Mouse (Mus musculus): Measurements from ENCODE around the gene Ap4s1. TPM values are rescaled to one million over a fixed set of nuclear protein-coding genes. Genes with fewer than 3 reads are reported as not detected.
A peak's percentile ranks its signal among the peaks of the same experiment; 100 is the strongest.
"Not testable (repeated sequence)": the region's sequence is repeated elsewhere in the genome, so short reads cannot be mapped to it uniquely, and the experiment has no call there.

Gene Ap4s1
- total RNA-seq (2021), result 10 to 100 TPM; 43.4 to 43.8 TPM
- long read RNA-seq, experiment 1, partial matches to known transcripts, result 1 of 3 reads
- long read RNA-seq, experiment 1, other reads (novel, unspliced or antisense), result 2 of 3 reads
- long read RNA-seq, experiment 2, partial matches to known transcripts, result 0 of 6 reads
- long read RNA-seq, experiment 2, other reads (novel, unspliced or antisense), result 6 of 6 reads

- intact Hi-C loops (cut with DNase I), result loop anchor here (2.0 to 5.0 kb wide), 2 partner anchors 18 to 36 kb away; no protein-coding TSS in a partner anchor
- DNase-seq, result peak; percentile 76
Observed at GRCm38 (mm10) chr12:51690893-51691844, at the start of gene Ap4s1. TSS of gene Ap4s1 (plus strand) at chr12:51691033.

- DNase-seq, result no peak
- intact Hi-C loops (cut with DNase I), result no loop called here
Observed at GRCm38 (mm10) chr12:51641871-51642270, 49.0 kb upstream of the Ap4s1 start.

- DNase-seq; intact Hi-C loops (cut with DNase I): not testable (repeated sequence)
Observed at GRCm38 (mm10) chr12:51649401-51649800, 41.4 kb upstream of the Ap4s1 start.

- no peak for DNase-seq
- intact Hi-C loops (cut with DNase I), result no loop called here
Observed at GRCm38 (mm10) chr12:51655944-51656465, 34.8 kb upstream of the Ap4s1 start.

DNA sequence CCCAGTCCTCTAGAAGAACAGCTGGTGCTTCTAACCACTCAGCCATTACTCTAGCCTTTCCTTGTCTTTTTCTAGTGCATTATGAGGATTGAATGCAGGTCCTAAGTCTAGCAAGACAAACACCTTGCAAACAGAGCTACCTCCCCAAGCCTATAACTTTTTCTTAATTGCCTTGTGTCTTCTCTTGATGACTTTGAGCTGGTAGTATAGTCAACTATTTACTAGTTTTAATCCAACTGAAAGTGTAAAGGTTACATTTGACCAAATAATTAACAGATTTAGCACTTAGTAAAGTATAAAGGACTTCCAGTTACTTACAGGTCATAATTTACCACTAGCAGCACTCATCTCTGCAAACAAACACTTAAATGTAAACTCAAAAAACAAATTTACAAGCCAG, 27.8 kb upstream of the Ap4s1 start:
- DNase-seq, result no peak
- intact Hi-C loops (cut with DNase I), result no loop called here

DNA sequence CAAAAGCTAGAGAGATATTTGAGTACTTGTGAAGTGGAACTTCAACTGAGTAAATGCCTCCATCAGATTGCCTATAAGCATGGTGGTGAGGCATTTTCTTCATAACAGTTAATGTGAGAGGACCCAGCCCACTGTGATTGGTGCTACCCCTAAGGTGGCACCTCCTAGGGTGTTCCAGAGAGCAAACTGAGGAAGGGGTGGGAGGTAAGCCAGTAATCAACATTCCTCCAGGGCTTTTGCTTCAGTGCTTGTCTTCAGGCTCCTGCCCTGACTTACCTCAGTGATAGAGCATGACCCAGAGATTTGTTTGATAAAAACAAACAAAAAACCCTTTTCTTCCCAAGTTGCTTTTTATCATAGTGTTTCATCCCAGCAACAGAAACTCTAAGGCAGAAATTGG, 26.9 kb upstream of the Ap4s1 start:
- intact Hi-C loops (cut with DNase I), result no loop called here
- no peak for DNase-seq

GRCm38 (mm10) chr12:51666708-51667430, 24.0 kb upstream of the Ap4s1 start:
- DNase-seq, result no peak
- intact Hi-C loops (cut with DNase I), result loop anchor here (2.0 kb wide), 1 partner anchor 74 kb away; no protein-coding TSS in a partner anchor

- intact Hi-C loops (cut with DNase I), result no loop called here
- DNase-seq, result no peak
Observed at GRCm38 (mm10) chr12:51671231-51671891, 19.5 kb upstream of the Ap4s1 start.

GRCm38 (mm10) chr12:51673270-51673669, 17.6 kb upstream of the Ap4s1 start:
- no peak for DNase-seq
- intact Hi-C loops (cut with DNase I), result loop anchor here (2.0 kb wide), 1 partner anchor 18 kb away; the partner anchor contains the start of genes Ap4s1 and Strn3

GRCm38 (mm10) chr12:51676442-51676841, 14.4 kb upstream of the Ap4s1 start:
- DNase-seq, result no peak
- intact Hi-C loops (cut with DNase I), result no loop called here

- intact Hi-C loops (cut with DNase I), result no loop called here
- no peak for DNase-seq
Observed at GRCm38 (mm10) chr12:51678844-51679243, 12.0 kb upstream of the Ap4s1 start.

DNA sequence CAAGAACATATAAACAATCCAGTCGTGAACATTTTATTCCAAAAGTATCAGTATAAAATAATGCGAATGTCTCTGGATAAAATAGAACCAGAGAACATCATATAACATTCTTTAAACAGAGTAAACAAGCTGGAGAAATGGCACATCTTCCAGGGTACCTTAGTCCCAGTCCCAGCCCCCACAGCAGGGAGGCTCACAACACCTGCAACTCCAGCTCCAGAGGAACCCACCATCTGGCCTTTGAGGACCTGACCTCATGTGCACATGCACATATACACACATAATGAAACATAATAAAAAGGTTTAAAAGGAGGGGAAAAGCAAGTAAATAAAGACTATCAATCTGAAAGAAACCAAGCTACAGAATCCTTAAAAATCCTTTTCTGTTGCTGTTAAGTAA, 2.3 kb upstream of the Ap4s1 start:
- intact Hi-C loops (cut with DNase I), result no loop called here
- no peak for DNase-seq

DNA sequence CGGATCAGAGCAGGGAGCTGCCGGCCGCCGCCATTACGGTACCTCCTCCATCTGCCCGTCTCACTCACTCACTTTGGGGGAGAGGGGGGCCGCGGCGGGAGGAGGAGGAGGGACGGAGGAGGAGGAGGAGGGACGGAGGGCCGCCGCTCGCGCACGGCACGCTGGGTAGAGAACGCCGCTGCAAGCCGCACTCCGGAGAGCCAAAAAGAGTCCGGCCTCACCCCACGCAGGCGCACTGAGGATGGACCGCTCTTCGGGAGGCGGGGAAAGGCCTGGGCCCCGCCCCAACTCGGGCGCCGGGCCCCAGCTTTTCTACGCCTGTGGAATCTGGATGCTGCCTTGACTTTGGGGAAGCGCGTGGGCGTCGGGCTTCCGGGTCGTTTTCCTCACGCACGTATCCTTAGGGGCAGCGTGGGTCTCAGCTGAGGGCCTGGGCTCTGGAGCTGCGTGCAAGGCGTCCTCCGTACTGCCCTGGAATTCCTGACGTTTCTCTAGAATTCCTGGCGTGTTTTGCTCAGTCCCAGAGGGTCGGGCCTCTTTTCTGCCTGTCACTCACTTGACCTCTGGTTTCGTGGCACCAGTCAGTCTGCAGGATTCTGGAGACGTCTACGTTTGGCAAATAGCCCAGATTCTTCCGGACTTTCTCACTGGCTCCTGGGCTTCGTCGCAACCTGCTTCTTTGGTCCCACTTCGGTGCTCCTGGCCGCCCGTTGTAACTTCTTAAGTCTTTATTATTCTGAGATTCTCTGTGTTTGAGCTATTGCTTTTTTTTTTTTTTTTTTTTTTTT, 1.2 kb downstream of the Ap4s1 start, which contains the start of gene Strn3:
Gene Strn3, minus strand, starts transcription at position 53 of the 788 bp plus-strand sequence.
- peak; percentile 96 to 98 for DNase-seq
- intact Hi-C loops (cut with DNase I), result loop anchor here (2.0 to 5.0 kb wide), 2 partner anchors 19 to 35 kb away; no protein-coding TSS in a partner anchor

DNA sequence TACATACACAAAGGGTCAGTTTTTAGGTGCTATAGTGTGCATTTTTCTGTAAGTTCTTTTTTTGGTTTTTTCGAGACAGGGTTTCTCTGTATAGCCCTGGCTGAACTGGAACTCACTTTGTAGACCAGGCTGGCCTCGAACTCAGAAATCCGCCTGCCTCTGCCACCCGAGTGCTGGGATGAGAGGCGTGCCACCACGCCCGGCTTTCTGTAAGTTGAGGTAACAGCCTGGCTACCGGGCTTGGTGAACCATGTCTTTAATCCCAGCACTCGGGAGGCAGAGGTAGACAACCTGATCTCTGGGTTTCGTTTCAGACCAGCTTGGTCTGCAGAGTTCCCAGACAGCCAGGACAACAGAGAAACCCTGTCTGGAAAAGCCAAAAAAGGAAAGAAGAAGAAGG, 2.0 kb downstream of the Ap4s1 start:
- DNase-seq, result not testable (repeated sequence)
- intact Hi-C loops (cut with DNase I), result loop anchor here (5.0 kb wide), 1 partner anchor 34 kb away; no protein-coding TSS in a partner anchor

DNA sequence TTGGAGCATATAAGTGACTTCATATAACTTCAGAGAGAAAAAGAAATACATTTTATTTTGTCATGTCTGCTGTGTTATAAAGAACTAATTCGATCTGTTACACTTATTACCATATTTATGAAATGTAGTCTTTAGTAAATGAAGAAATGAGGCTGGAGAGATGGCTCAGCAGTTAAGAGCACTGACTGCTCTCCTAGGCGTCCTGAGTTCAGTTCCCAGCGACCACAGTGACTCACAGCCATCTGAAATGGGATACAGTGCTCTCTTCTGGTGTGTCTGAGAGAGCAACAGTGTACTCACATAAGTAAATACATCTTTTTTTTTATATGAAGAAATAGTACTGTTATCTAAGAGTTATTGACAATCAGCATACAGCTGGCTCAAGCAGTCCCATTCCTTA, 2.6 kb downstream of the Ap4s1 start:
- intact Hi-C loops (cut with DNase I), result loop anchor here (5.0 kb wide), 1 partner anchor 34 kb away; no protein-coding TSS in a partner anchor
- no peak for DNase-seq

DNA sequence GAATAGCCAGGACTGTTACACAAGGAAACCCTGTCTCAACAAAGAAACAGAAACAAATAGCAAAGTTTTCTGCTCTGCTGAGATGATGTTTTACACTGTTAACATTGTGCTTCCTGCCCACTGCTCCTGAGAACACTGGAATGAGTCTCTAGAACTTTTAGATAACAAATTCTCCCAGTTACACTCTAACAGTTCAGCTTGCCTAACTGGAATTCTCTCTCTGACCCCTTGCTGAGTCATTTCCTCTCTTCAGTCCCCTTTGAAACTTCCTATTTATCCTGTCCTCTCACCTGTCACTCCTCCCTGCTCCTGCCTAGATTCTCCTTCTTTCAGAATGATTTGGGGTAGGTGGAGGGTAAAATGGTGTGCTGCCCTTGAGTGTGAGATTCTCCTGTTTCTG, 3.3 kb downstream of the Ap4s1 start:
- DNase-seq, result no peak
- intact Hi-C loops (cut with DNase I), result loop anchor here (5.0 kb wide), 1 partner anchor 33 kb away; no protein-coding TSS in a partner anchor

- intact Hi-C loops (cut with DNase I), result loop anchor here (5.0 kb wide), 1 partner anchor 32 kb away; no protein-coding TSS in a partner anchor
- no peak for DNase-seq
Observed at GRCm38 (mm10) chr12:51694966-51695365, 4.1 kb downstream of the Ap4s1 start.

GRCm38 (mm10) chr12:51696157-51696556, 5.3 kb downstream of the Ap4s1 start:
- DNase-seq, result no peak
- intact Hi-C loops (cut with DNase I), result no loop called here

Measured in heart, postnatal 14 days (tissue).